Mouse (Mus musculus) adrenal gland, postnatal 14 days (tissue): ENCODE data around the gene Phyhipl. TPM values are rescaled to one million over a fixed set of nuclear protein-coding genes. Genes with fewer than 3 reads are reported as not detected.

Experiments
- DNase-seq: peaks from one replicate; pipeline ENCODE4 v3.0.0; 2021; ENCODE audit warnings: mixed read lengths
- total RNA-seq: library from RNA; stranded (reverse); gene quantifications from 2 replicates; pipeline ENCODE4 v1.2.3, GENCODE M21; 2021

Gene Phyhipl
- total RNA-seq, 1 experiment from 2014 or later = 3.4 TPM

DNA sequence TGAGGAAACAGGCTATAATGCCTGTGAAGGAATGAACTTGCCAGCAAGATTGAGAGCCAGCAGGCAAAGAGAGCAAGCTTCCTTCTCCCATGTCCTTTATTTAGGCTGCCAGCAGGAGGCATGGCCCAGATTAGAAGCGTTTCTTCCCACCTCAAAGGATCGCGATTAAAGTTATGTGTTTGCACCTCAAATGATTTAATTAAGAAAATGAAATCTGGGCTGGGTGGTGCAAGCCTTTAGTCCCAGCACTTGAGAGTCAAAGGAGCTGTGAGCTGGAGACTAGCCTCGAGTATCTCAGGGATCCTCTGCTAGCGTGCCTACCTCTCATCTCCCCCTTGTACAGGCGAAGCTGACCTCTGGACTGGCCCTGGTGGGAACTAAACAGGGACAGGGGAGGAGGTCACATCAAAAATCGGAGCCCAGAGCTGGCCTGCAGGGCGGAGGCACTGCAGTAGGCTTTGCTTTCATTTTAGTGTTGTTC is 122.4 kb downstream of the Phyhipl start:
- DNase-seq = no peak

DNA sequence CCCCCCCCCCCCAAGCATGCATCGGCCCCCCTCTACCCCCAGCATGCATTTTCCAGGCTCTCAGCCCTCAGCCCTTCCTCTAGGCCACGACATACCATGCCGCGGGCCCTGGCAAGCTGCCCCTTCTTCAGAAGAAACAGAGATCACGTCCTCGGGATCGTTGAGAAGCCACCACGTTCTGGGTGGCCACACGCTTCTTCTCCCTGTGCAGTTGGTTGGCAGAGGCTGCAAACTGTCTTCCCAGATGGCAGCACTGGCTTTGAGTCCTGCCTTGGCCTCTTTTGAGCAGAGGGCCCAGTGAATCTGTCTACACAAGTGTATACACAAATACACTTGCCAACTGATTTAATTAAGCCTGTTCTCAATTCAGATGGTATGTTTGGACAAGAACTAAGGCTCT is 123.5 kb downstream of the Phyhipl start:
- DNase-seq = no peak

DNA sequence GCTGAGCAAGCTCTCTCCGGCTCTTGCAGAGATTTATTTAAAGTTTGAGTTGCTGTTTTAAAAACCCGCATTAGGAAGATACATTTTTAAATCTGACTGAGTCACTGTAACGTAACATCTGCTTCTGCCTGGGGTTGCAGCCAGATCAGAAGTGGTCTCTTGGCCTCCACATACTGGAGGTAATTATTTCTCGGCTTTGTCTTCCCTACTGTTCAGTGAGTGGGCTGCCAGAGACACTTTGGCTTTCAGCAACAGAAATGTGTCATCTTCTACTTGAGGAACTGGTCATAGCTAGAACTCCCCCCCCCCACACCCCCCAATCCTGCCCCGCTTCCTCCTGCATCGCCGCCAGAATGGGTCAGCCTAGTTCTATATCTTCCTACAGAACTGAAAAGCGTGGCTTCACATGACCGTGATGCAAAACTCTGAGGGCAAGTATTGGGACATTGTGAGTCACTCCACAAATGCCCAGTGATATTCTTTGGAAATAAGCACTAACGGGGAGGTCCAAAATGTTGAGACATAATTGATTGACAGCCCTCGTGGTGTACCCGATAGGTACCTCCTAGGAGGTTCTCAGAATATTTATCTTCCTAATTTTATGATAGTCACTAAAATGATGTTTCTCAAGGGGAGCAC is 125.5 kb downstream of the Phyhipl start:
- DNase-seq = peak; percentile 49

GRCm38 (mm10) chr10:70521379-70521778 is 134.4 kb downstream of the Phyhipl start:
- DNase-seq = no peak

GRCm38 (mm10) chr10:70520143-70521131 is 135.3 kb downstream of the Phyhipl start:
- DNase-seq = peak; percentile 30

- DNase-seq = no peak
Measured at GRCm38 (mm10) chr10:70519640-70520099, 136.1 kb downstream of the Phyhipl start.

- no peak for DNase-seq
Measured at GRCm38 (mm10) chr10:70516661-70517060, 139.1 kb downstream of the Phyhipl start.

DNA sequence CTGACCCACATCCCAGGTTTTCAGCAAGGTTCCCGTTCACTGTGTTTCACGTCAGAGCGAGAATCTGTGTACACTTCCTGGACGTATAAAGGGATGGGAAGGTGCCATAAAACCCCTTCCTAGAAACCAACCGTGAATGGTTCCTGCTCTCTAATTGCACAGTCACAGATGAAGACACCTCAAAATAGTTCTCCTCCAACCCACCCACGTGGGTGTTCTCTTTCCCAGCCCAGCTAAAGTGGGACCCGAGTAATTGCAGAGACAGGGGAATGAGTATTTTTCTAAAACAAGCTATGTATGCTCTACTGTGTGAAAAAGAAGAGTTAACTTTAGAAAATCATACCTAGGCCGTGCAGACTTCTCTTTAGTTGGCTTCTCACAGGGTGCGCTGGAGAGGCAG is 140.9 kb downstream of the Phyhipl start:
- DNase-seq = no peak

DNA sequence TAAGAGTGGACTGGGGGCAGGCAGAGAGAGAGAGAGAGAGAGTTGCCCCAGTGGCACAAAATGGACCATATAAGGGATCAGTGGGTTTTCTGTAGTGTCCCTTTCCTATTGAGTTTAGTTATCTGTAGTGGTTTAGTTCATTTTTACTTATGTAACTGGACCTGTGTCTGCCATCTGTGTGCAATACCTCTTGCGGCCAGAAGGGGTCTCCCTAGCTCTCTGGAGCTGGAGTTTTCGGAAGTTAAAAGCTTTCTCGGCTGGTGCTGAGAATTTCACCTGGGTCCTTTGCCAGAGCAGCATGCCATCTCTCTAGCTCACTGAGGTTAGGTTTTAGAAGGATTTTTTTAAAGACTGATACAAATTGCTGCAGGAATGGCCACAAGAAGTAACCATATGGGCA is 147.9 kb downstream of the Phyhipl start:
- DNase-seq = no peak

Other genes with a start within 250 kb of the Phyhipl start
- 14.7 and 17.3 TPM in 2 replicates for gene Fam13c, start 215.5 kb downstream of the Phyhipl start, total RNA-seq